Mouse (Mus musculus) CD4-positive helper T cell, adult 2 months (primary cell): ENCODE results near the gene Cers6.

Source experiments
- DNase-seq: peaks from one replicate; pipeline ENCODE4 v3.0.0-alpha.2; 2012; ENCODE audit warnings: low read depth, missing footprints, low spot score

The Cers6 gene

GRCm38 (mm10) chr2:68916299-68916698 lies 55.1 kb downstream of the Cers6 start:
- DNase-seq: no peak

DNA sequence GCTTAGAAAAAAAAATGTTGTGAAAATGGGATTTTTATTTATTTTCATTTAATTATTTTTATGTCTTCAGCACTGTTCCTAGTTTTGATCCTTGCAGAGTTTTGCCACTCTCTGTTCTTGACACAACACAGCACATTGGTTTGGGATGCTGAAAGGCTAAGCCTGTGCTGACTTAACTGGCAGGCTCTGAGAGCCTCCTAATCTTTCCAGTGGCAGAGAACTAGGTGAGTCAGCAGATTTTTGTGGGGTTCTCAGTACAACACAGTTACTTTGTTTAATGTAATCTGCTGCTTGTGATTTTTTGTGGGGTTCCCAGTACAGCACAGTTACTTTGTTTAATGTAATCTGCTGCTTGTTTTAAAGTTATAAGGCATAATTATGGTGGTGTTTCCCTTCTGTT lies 55.8 kb downstream of the Cers6 start:
- no peak for DNase-seq

- DNase-seq: no peak
Measured at GRCm38 (mm10) chr2:68917524-68917923, 56.3 kb downstream of the Cers6 start.

GRCm38 (mm10) chr2:68924344-68924743 lies 63.1 kb downstream of the Cers6 start:
- DNase-seq: no peak

- no peak for DNase-seq
Measured at GRCm38 (mm10) chr2:68925542-68925941, 64.3 kb downstream of the Cers6 start.

DNA sequence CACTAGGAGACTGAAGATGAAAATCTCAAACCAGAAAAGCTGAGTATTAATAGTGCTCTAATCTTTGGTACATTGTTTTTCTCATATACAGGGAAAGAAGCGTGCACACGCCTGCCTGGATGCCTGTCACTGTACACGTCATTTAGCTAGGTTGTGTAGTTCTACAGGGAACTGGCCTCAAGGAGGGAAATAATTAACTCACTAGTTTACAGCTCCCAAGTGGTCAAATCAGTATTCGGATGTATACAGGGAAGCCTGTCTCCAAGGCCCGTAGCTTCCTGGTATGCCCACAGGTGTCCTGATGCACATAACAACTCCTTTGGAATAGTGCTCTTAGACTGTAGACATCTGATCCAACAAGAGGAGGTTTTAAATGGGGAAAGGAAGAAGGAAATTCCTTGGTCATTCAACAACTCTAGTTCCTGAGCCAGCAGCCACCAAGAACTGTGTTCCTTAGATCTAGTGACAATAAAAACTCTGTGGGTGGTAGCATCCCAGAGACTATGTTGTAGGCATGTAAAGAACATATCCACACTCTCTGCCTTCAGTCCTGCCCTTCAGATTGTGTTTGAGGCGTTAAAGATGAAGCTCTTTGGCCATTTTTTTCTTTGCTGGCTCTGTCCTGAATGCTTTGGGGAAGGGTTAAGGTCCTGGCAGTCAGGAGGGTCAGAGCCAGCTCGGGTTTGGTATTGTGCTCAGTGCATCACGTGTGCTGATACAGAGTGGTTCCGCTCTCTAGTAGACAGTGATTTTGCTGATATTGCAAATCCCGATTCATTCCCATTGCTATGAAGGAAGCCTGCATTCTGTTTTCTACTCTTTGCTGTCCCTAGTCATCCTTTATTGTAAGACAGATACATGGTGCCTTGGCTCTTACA lies 65.9 kb downstream of the Cers6 start:
- DNase-seq: no peak

- DNase-seq: peak; percentile 67
Measured at GRCm38 (mm10) chr2:68932240-68932639, 71.0 kb downstream of the Cers6 start.

DNA sequence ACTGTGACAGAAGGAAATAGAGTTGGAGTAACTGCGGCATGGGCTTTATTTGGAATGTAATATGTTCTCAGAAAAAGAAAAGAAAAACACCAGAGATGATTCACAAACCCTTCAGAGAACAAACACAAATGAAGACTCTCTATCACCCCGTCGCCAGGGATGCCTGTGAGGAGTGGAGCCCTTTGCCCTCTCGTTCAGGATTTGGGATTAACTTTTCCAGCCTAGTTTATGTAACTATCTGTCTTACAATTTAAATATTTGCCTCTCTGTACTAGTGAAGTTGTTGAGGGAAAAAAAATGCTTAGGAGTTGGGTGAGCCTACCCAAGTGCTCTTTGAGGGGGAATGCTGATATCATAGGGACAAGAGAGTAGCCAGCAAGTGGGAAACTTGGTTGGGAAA lies 71.4 kb downstream of the Cers6 start:
- no peak for DNase-seq

DNA sequence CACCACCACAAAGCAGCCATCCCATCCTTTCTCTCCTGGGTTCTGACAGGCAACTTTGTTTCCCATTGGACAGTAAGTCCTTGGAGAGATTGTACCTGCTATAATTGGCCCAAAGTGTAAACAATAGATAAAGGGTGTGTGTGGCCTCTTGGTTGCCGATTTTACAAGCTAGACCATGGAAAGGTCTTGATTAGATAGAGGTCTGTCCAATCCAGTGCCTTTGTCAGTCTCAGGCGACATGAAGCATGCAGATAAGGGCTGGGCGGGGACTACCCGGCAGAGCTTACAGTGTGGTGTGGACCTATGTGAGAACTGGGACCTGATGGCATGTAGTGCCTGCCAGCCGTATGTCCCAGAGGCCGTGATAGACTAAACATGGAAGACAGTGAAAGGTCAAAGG lies 73.4 kb downstream of the Cers6 start:
- no peak for DNase-seq

GRCm38 (mm10) chr2:68935721-68936294 lies 74.6 kb downstream of the Cers6 start:
- no peak for DNase-seq

GRCm38 (mm10) chr2:68936773-68937172 lies 75.5 kb downstream of the Cers6 start:
- DNase-seq: no peak

DNA sequence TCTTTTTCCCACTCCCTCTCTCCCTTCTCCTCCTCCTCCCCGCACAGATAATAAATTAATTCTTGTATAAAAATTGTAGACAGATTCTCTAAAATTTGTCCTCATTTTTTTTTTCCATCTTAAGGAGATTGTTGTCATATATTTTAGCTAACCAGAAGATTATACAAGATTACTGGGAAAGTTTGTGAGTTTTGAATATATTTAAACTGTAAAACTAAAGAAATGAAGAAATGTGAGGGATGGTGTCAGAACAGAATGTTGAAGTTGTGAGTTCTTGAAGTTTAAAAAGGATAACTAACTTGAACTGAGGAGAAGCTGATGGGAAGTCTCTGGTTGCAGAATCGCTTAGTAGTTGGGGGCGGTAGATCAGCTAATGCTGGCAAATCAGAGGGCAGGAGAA lies 76.6 kb downstream of the Cers6 start:
- no peak for DNase-seq

GRCm38 (mm10) chr2:68944898-68945297 lies 83.7 kb downstream of the Cers6 start:
- no peak for DNase-seq

GRCm38 (mm10) chr2:68945976-68946375 lies 84.7 kb downstream of the Cers6 start:
- no peak for DNase-seq

GRCm38 (mm10) chr2:68946819-68947218 lies 85.6 kb downstream of the Cers6 start:
- no peak for DNase-seq

DNA sequence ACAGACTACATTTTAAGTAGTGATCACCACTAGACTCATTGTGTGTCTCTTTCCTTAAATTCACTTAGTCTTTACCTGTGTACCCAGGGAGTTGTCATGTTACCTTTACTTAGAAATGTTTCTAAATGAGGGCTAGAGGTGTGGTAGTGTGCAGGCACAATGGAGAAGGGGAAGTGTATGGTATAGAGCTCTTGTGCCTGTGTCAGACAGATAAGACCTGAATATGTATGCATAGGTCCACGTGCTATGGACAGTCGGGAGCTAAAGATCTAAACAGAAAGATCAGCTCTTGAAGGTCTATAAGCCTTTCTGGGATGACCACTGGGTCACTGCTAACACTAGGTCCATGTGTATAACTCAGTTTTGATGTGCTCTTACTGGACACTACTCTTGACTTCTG lies 87.9 kb downstream of the Cers6 start:
- no peak for DNase-seq

- no peak for DNase-seq
Measured at GRCm38 (mm10) chr2:68949728-68950127, 88.5 kb downstream of the Cers6 start.

DNA sequence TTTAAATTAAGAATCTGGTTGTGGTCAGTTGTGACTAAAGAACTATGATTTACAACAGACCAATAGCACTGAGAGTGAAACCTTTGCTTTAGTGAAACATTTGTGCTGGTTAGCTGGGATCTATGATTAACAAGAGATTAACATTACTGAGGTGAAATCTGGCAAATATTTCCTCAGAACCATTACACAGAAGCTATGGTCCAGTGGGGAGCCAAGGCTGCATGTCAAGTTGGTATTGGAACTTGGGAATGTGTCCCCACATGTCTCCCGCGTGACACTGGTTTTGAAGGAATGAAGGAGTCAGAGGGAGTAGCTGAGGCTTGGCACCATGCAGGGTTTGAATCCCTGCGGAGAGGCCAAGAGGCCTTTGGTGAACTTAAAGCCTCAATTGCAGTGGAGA lies 90.5 kb downstream of the Cers6 start:
- no peak for DNase-seq

- DNase-seq: no peak
Measured at GRCm38 (mm10) chr2:68953688-68954087, 92.4 kb downstream of the Cers6 start.

GRCm38 (mm10) chr2:68955496-68955895 lies 94.3 kb downstream of the Cers6 start:
- DNase-seq: no peak

DNA sequence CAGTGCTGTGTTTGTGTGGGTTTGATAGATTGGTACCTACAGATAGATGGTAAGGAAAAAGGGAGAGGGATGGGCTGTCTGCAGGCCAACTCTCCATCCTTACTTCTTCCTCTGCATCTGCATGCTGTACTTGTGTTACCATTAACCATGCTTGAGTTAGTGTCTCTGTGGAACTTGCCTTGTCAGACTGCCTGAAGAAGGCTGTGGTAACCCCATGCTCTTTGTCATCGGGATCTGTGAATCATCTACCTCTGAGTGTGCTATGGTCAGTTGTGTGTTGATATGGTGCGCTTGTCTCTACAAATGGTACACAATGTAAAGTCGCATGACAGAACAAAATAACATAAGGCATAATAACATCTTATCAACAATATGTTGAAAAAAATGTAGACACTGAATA lies 94.9 kb downstream of the Cers6 start:
- DNase-seq: no peak

GRCm38 (mm10) chr2:68957831-68958230 lies 96.6 kb downstream of the Cers6 start:
- DNase-seq: peak; percentile 30

DNA sequence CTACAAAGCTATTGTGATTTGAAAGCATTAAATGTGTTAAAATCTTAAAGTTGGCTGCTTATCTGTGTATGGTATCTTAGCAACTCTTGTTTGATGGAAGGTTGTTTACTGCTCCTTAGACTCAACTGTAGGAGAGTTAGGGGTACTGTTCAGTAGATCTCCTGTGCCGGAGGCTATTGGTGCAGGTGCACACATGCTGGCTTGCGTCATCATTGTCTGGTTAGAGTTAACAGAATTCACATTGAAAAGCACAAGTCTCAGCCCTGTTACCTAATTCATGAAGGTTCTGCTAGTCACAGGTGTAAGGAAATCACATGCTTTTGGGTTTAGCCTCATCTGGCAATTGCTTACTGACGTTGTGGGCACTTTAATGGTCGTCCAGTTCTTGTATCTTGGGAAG lies 98.3 kb downstream of the Cers6 start:
- peak; percentile 59 for DNase-seq
